Mouse (Mus musculus) hindbrain, embryonic 15.5 days (tissue): ENCODE results near the gene Ip6k3. TPM values are rescaled to one million over a fixed set of nuclear protein-coding genes. Genes with fewer than 3 reads are reported as not detected.

Source experiments
- ATAC-seq: fragments of 200-750 bp; cut with Nextera tagmentation; 2 replicates; pipeline ENCODE4 v1.8.0; 2017; ENCODE audit warnings: low read depth, moderate number of reproducible peaks, moderate TSS enrichment; ENCODE audit not compliant: low FRiP score
- H3K27ac ChIP-seq: fragments of 300-500 bp; sonication (generic); replicated peaks from 2 replicates; pipeline ENCODE4 v1.5.1; 2015; ENCODE audit warnings: mild to moderate bottlenecking, inconsistent platforms
- H3K27me3 ChIP-seq: fragments of 300-500 bp; sonication (generic); 2 replicates; pipeline ENCODE4 v1.6.1; 2015; ENCODE audit warnings: control low read depth, inconsistent platforms
- H3K36me3 ChIP-seq: fragments of 300-500 bp; sonication (generic); 2 replicates; pipeline ENCODE4 v1.6.1; 2015; ENCODE audit warnings: control low read depth, inconsistent platforms
- H3K4me1 ChIP-seq: fragments of 300-500 bp; sonication (generic); replicated peaks from 2 replicates; pipeline ENCODE4 v1.6.1; 2015; ENCODE audit warnings: control low read depth, inconsistent platforms
- H3K4me2 ChIP-seq: fragments of 300-500 bp; sonication (generic); 2 replicates; pipeline ENCODE4 v1.6.1; 2015; ENCODE audit warnings: moderate library complexity, mild to moderate bottlenecking, inconsistent platforms
- H3K4me3 ChIP-seq: fragments of 300-500 bp; sonication (generic); 2 replicates; pipeline ENCODE4 v1.5.1; 2015; ENCODE audit warnings: mild to moderate bottlenecking, inconsistent platforms
- H3K9ac ChIP-seq: fragments of 300-500 bp; sonication (generic); 2 replicates; pipeline ENCODE4 v1.6.1; 2015; ENCODE audit warnings: inconsistent platforms
- H3K9me3 ChIP-seq: fragments of 300-500 bp; sonication (generic); 2 replicates; pipeline ENCODE4 v1.6.1; 2016; ENCODE audit warnings: control low read depth, inconsistent platforms
- WGBS: fragments of 180-500 bp; shearing (Covaris S2); methylation state at CpG from one replicate; pipeline ENCODE4 v1.1.7; 2015; 5-methylcytosine and 5-hydroxymethylcytosine counted together
- polyA plus RNA-seq: library from polyadenylated mRNA; unstranded; fragments of >200 nt; fragmentation: Nextera tagmentation; extraction: Ambion mirVana; gene quantifications from 2 replicates; pipeline ENCODE4 v1.2.1, GENCODE M21; 2015

Ip6k3 gene
- polyA plus RNA-seq, 1 experiment from 2014 or later: 0.26 TPM

GRCm38 (mm10) chr17:27179681-27180280 lies 12.2 kb upstream of the Ip6k3 start:
- Histone ChIP-seq H3K9me3 (no peaks in the 10 kb centered on the region), H3K4me1 (peaks cover 14% of the 10 kb centered on the region), H3K27ac (no peak overlapping the region), H3K36me3 (no peaks in the 10 kb centered on the region), H3K4me3 (no peak overlapping the region), H3K4me2 (no peak overlapping the region), H3K9ac (no peak overlapping the region), H3K27me3 (no peaks in the 10 kb centered on the region)
- WGBS: 67% methylated on average over 12 of the region's 12 CpGs
- no peak for ATAC-seq

- Histone ChIP-seq H3K27ac (no peak overlapping the region), H3K9me3 (no peaks in the 10 kb centered on the region), H3K27me3 (no peaks in the 10 kb centered on the region), H3K36me3 (no peaks in the 10 kb centered on the region), H3K4me2 (no peak overlapping the region), H3K4me1 (peaks cover 14% of the 10 kb centered on the region), H3K4me3 (no peak overlapping the region), H3K9ac (no peak overlapping the region)
- ATAC-seq: no peak
- WGBS: 84% methylated on average over 17 of the region's 17 CpGs
Observed at GRCm38 (mm10) chr17:27178427-27179177, 11.0 kb upstream of the Ip6k3 start.

- Histone ChIP-seq H3K4me1 (peaks cover 14% of the 10 kb centered on the region), H3K27me3 (no peaks in the 10 kb centered on the region), H3K27ac (no peak overlapping the region), H3K4me3 (no peak overlapping the region), H3K4me2 (no peak overlapping the region), H3K9ac (no peak overlapping the region), H3K9me3 (no peaks in the 10 kb centered on the region), H3K36me3 (no peaks in the 10 kb centered on the region)
- ATAC-seq: no peak
- 90% methylated on average over 9 of the region's 9 CpGs for WGBS
Observed at GRCm38 (mm10) chr17:27178019-27178418, 10.4 kb upstream of the Ip6k3 start.

GRCm38 (mm10) chr17:27176754-27177153 lies 9.2 kb upstream of the Ip6k3 start:
- ATAC-seq: no peak
- Histone ChIP-seq H3K4me3 (no peak overlapping the region), H3K4me2 (no peak overlapping the region), H3K9ac (no peak overlapping the region), H3K27ac (no peak overlapping the region), H3K36me3 (no peaks in the 10 kb centered on the region), H3K27me3 (no peaks in the 10 kb centered on the region), H3K4me1 (peaks cover 14% of the 10 kb centered on the region), H3K9me3 (no peaks in the 10 kb centered on the region)
- 80% methylated on average over 4 of the region's 4 CpGs for WGBS

GRCm38 (mm10) chr17:27176287-27176686 lies 8.7 kb upstream of the Ip6k3 start:
- no peak for ATAC-seq
- H3K9me3 ChIP-seq: no peaks in the 10 kb centered on the region
- H3K27me3 ChIP-seq: no peaks in the 10 kb centered on the region
- no peak overlapping the region for H3K27ac ChIP-seq
- 82% methylated on average over 3 of the region's 3 CpGs for WGBS
- H3K9ac ChIP-seq: no peak overlapping the region
- no peak overlapping the region for H3K4me3 ChIP-seq
- H3K4me2 ChIP-seq: no peak overlapping the region
- H3K36me3 ChIP-seq: no peaks in the 10 kb centered on the region
- peaks cover 14% of the 10 kb centered on the region for H3K4me1 ChIP-seq

GRCm38 (mm10) chr17:27175196-27175874 lies 7.7 kb upstream of the Ip6k3 start:
- H3K27ac ChIP-seq: no peak overlapping the region
- no peak overlapping the region for H3K4me2 ChIP-seq

GRCm38 (mm10) chr17:27173715-27174114 lies 6.1 kb upstream of the Ip6k3 start:
- WGBS: 68% methylated on average over 3 of the region's 3 CpGs
- no peak overlapping the region for H3K4me3 ChIP-seq
- no peak overlapping the region for H3K4me2 ChIP-seq
- no peaks in the 10 kb centered on the region for H3K9me3 ChIP-seq
- H3K36me3 ChIP-seq: no peaks in the 10 kb centered on the region
- no peaks in the 10 kb centered on the region for H3K27me3 ChIP-seq
- H3K4me1 ChIP-seq: peaks cover 14% of the 10 kb centered on the region
- ATAC-seq: no peak
- no peak overlapping the region for H3K9ac ChIP-seq
- no peak overlapping the region for H3K27ac ChIP-seq

More at GRCm38 (mm10) chr17:27175196-27175874, 7.7 kb upstream of the Ip6k3 start:
- peaks cover 14% of the 10 kb centered on the region for H3K4me1 ChIP-seq
- 23% methylated on average over 12 of the region's 14 CpGs for WGBS
- no peaks in the 10 kb centered on the region for H3K36me3 ChIP-seq
- peak; percentile 76; the same call in 1 of the 2 replicates for ATAC-seq
- no peaks in the 10 kb centered on the region for H3K9me3 ChIP-seq
- no peaks in the 10 kb centered on the region for H3K27me3 ChIP-seq
- H3K9ac ChIP-seq: no peak overlapping the region
- H3K4me3 ChIP-seq: no peak overlapping the region

- peaks cover 14% of the 10 kb centered on the region for H3K4me1 ChIP-seq
- H3K9ac ChIP-seq: no peak overlapping the region
- H3K4me3 ChIP-seq: no peak overlapping the region
- no peak overlapping the region for H3K4me2 ChIP-seq
- no peaks in the 10 kb centered on the region for H3K27me3 ChIP-seq
- 82% methylated on average over 9 of the region's 9 CpGs for WGBS
- ATAC-seq: no peak
- H3K36me3 ChIP-seq: no peaks in the 10 kb centered on the region
- no peaks in the 10 kb centered on the region for H3K9me3 ChIP-seq
- H3K27ac ChIP-seq: no peak overlapping the region
Observed at GRCm38 (mm10) chr17:27172459-27172858, 4.9 kb upstream of the Ip6k3 start.

GRCm38 (mm10) chr17:27171121-27171520 lies 3.5 kb upstream of the Ip6k3 start:
- H3K4me2 ChIP-seq: no peak overlapping the region
- no peaks in the 10 kb centered on the region for H3K27me3 ChIP-seq
- no peak overlapping the region for H3K27ac ChIP-seq
- no peak overlapping the region for H3K4me3 ChIP-seq
- 78% methylated on average over 5 of the region's 5 CpGs for WGBS
- H3K9ac ChIP-seq: no peak overlapping the region
- H3K4me1 ChIP-seq: peaks cover 10% of the 10 kb centered on the region
- no peaks in the 10 kb centered on the region for H3K9me3 ChIP-seq
- ATAC-seq: no peak
- H3K36me3 ChIP-seq: no peaks in the 10 kb centered on the region

- no peak overlapping the region for H3K4me2 ChIP-seq
- no peaks in the 10 kb centered on the region for H3K27me3 ChIP-seq
- no peak overlapping the region for H3K9ac ChIP-seq
- no peaks in the 10 kb centered on the region for H3K9me3 ChIP-seq
- no peaks in the 10 kb centered on the region for H3K36me3 ChIP-seq
- no peak overlapping the region for H3K27ac ChIP-seq
- no peak overlapping the region for H3K4me3 ChIP-seq
- ATAC-seq: no peak
- H3K4me1 ChIP-seq: peaks cover under 1% of the 10 kb centered on the region
- 72% methylated on average over 11 of the region's 11 CpGs for WGBS
Observed at GRCm38 (mm10) chr17:27169952-27170695, 2.5 kb upstream of the Ip6k3 start.

GRCm38 (mm10) chr17:27168569-27168968 lies 974 bp upstream of the Ip6k3 start:
- Histone ChIP-seq H3K36me3 (no peaks in the 10 kb centered on the region), H3K27me3 (no peaks in the 10 kb centered on the region), H3K27ac (no peak overlapping the region), H3K4me2 (no peak overlapping the region), H3K9me3 (no peaks in the 10 kb centered on the region), H3K4me3 (no peak overlapping the region), H3K9ac (no peak overlapping the region), H3K4me1 (peaks cover 4% of the 10 kb centered on the region; the same call in 1 of the 2 replicates)
- 95% methylated on average over 4 of the region's 4 CpGs for WGBS
- no peak for ATAC-seq

GRCm38 (mm10) chr17:27166901-27167300 lies 694 bp downstream of the Ip6k3 start:
- Histone ChIP-seq H3K27me3 (no peaks in the 10 kb centered on the region), H3K9ac (no peak overlapping the region), H3K9me3 (no peaks in the 10 kb centered on the region), H3K36me3 (no peaks in the 10 kb centered on the region), H3K4me2 (no peak overlapping the region), H3K27ac (no peak overlapping the region), H3K4me3 (no peak overlapping the region), H3K4me1 (peaks cover 11% of the 10 kb centered on the region)
- 83% methylated on average over 6 of the region's 6 CpGs for WGBS
- no peak for ATAC-seq
